Mouse (Mus musculus) Muller cell, postnatal 12 days (primary cell): ENCODE data around the gene Arap1.

Source experiments
- DNase-seq: peaks from one replicate; pipeline ENCODE4 v3.0.0-alpha.2; 2015; ENCODE audit errors: inconsistent ontology term

Gene Arap1

DNA sequence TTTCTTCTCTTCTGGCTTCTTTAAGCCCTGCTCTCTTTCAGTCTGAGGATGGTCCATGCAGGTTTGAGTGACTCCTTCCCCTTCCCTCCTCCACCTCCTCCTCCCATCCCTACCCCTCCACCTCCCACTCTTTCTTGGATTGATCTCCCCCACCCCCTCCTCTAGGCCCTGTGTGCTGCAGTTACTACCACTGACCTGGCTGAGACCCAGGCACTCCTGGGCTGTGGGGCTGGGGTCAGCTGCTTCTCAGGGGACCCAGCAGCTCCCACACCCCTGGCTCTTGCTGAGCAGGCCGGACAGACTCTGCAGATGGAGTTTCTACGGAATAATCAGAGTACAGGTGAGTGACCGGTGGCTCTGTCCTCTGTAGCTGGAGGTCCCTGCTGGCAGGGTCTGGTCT, 46.7 kb downstream of the Arap1 start:
- DNase-seq = no peak

GRCm38 (mm10) chr7:101395471-101395870, 47.6 kb downstream of the Arap1 start:
- DNase-seq = no peak

GRCm38 (mm10) chr7:101397175-101397574, 49.3 kb downstream of the Arap1 start:
- peak; percentile 35 for DNase-seq

GRCm38 (mm10) chr7:101401510-101401909, 53.6 kb downstream of the Arap1 start:
- DNase-seq = no peak

DNA sequence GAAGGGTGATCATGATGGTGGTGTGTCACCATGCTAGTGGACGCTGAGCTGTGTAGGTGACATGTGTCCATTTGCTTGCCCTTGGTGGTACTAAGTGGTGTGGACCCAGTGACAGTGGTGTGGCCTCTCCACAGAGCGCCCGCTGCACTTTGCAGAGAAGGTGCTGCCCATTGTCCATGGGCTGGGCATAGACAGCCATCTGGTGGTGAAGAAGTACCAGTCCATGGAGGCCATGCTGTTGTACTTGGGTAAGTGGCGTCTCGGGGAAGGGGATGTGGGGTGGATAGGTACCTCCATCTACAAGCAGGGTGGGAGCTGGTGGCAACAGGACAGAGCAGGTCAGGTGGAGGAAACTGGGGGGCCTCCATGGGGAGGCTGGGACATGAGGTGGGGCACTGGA, 56.0 kb downstream of the Arap1 start:
- DNase-seq = no peak

DNA sequence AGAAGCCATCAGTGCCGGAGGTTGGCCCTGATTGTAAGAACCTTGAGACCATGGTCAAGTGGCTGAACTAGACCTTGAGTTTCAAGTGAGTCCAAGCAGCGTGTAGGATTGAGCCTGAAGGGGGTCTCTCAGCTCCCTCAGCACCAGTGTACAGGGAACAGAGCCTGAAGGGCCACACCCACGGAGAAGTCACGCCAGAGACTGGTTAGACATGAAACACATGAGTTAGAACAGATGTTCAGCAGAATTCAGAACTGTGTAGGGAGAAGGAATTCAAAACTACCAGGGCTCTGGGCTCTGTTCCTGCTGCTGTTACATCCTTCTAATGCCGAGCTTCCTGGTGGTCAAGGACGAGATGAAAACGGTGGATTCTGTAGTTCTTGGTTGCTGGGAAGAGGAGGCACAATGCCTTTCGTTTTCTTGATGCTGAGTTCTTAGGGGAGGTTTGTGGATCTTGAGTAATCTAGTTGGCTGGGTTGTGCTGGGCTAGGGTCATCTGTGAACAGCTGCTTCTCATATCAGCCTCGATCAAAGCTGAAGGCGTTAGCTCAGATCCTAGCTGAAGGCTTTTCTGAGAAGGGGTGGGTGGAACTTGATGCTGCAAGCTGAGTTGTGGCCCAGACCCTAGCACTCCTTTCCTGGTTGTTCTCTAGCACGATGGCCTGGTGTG, 62.5 kb downstream of the Arap1 start, which contains the start of gene Gm45837:
Gene Gm45837 (plus strand): TSS at position 620 of the 670 bp plus-strand sequence.
- DNase-seq = no peak

DNA sequence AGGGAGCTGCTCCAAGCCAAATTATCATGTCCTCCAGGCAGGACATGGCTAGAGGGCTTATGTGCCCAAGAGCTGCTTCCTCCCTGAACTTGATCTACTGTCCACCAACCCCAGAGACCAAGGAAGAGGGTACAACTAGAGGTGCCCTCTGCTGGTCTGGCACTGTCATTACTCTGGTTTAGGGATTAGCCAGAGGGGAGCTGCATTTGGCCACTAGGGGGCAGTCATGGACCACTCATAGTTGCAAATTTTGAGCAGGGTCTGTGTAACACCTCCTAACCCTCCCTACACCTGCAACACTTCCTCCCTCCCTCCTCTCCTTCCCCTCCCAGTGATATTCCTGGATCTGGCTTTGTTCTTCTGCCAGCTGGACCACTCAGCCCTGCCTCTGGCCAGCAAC, 64.9 kb downstream of the Arap1 start:
- DNase-seq = peak; percentile 67

GRCm38 (mm10) chr7:101414209-101414608, 66.3 kb downstream of the Arap1 start:
- DNase-seq = no peak

GRCm38 (mm10) chr7:101414661-101415511, 67.0 kb downstream of the Arap1 start:
- DNase-seq = no peak

- DNase-seq = no peak
These were observed 67.7 kb downstream of the Arap1 start for GRCm38 (mm10) chr7:101415512-101416100.

GRCm38 (mm10) chr7:101416391-101416790, 68.5 kb downstream of the Arap1 start:
- no peak for DNase-seq

GRCm38 (mm10) chr7:101419013-101419770, 71.3 kb downstream of the Arap1 start:
- no peak for DNase-seq

DNA sequence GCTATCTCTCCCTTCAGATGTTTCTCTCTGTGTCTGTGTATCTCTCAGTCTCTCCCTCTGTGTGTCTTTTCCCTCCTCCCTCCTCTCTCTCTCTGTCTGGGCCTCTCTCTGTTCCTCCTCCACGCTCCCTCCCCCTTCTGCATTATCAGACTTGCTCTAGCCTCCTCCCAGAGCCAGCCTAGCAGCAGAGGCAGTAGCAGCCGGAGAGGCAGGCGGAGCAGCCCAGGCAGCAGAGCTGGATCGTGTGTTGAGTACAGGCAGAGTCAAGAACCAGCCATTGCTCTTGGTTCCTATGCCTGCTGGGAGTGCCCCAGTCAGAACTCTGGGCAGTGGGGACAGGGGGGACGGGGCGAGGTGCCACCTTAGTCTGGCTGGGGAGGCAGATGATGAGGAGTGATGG, 73.7 kb downstream of the Arap1 start, which contains the start of gene Pde2a:
Gene Pde2a (plus strand): TSS at position 163 of the 400 bp plus-strand sequence.
- DNase-seq = no peak

DNA sequence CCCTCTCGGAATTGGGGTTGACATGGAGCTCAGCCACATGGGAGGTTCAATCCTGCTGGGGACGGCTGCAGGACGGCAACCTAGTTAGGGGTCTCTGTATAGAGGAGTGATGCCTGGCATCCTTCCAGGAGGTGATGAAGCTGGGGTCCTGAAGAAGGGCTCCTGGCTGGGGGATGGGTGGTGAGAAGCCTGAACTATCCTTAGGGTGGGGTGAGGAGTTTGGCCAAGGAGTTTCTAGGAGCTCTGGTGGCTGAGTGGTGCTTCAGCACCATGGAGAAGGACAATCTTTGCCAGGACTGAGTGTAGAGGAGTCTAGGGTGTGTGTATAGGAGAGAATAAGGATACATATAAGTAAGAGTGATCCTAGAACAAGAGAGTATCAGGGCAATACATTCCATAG, 74.2 kb downstream of the Arap1 start:
- no peak for DNase-seq

DNA sequence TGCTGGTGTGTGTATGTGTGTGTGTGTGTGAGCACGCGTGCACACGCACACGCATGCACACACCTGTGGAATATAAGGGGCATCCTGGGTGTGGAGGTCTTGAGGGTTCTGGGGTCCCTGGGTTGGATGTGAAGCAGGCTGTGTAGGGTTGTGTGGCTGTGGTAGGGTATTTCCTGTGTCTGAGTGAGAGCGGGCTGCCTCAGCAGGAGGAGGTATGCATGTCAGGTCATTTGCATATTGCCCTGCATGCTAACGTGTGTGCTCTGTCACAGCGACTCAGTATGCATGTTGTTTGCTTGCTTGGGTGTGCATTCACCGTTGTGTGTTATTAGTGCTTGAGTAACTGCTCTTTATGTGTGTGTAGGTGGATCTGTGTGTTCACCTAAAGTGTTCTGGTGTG, 74.8 kb downstream of the Arap1 start:
- no peak for DNase-seq

- DNase-seq = no peak
These were observed 76.1 kb downstream of the Arap1 start for GRCm38 (mm10) chr7:101423970-101424369.

GRCm38 (mm10) chr7:101426692-101427091, 78.8 kb downstream of the Arap1 start:
- DNase-seq = no peak

DNA sequence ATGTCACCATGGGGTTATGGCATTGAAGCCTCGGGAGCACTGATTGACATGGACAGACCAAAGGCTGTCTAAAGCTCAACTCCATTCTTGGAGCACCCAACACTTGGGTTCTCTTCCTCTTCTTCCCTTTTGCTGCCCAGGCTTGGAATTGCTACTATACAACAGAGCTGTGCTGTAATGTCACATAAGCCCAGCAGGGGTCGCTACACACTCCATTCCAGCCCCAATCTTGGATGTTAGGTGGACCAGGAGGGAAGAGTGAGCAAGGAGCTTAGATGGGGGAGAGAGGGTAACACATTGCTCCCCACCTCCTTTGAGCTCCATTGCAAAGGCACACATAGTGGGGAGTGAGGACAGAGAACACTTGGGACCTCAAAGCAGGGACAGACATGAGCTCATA, 79.9 kb downstream of the Arap1 start:
- no peak for DNase-seq

GRCm38 (mm10) chr7:101435038-101435437, 87.2 kb downstream of the Arap1 start:
- DNase-seq = no peak

GRCm38 (mm10) chr7:101437876-101438275, 90.0 kb downstream of the Arap1 start:
- DNase-seq = no peak

DNA sequence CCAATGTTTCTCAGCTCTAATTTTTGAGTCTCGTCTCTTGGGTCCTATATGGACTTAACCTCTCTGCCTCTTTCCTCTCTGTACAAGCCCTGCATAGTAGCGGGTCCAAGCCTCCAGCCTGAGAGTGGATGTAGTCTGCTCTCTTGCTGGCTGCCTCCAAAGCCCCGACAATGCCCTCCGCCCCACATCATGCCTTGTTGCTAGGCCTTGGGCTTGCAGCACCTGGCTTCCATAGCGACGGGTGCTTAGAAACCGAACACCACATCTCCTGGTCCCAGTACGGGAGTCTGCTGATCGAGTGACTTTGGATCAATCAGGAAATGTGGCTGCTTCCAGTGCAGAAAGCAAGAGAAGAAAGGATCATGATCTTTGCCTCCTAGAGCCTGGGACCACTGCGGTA, 95.2 kb downstream of the Arap1 start:
- no peak for DNase-seq

- peak; percentile 73 for DNase-seq
These were observed 96.3 kb downstream of the Arap1 start for GRCm38 (mm10) chr7:101444211-101444610.
